Mouse (Mus musculus): ENCODE measurements around the gene Olfr1393.

DNA sequence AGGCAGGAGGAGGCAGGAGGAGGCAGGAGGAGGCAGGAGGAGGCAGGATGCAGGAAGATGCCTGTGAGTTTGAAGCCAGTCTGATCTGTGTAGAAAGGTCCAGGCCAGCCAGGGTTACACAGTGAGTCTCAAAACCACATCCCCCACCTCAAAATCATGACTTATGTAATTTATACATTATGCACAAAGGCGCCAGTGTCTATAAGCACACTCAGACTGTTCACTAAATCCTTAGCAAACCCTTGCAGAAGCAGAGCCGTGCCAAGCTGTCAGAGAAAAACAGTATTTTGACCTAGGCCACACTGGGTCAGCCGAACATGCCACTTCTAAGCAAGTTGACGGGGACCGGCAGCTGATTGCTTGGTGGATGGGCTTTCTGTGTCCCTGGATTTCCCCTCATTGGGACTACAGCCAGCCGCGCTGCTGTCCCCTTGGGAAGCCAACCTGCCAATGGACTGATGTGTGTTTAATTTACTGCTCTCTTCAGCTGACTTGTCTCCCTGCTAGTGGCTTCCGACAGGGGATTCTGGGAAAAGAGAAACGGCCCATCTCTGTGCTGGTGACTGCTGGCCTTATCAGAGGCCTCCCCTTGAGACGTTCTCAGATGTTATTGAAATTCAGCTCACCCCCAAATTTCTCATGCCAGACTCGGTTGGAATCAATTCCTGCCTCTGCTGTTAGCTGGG, 4.1 kb upstream of the Olfr1393 start:
- no peak for TF ChIP-seq CTCF (IDR thresholded peaks at IDR 0.05; ENCODE audit: insufficient read depth, low read depth, low read length)
- no peak for TF ChIP-seq POLR2A (IDR thresholded peaks at IDR 0.05; ENCODE audit: insufficient read depth, low read depth, low read length)
